Mouse (Mus musculus): ENCODE measurements around the gene Snrnp200. TPM values are rescaled to one million over a fixed set of nuclear protein-coding genes. Genes with fewer than 3 reads are reported as not detected.
A peak's percentile ranks its signal among the peaks of the same experiment; 100 is the strongest.

The Snrnp200 gene
- polyA plus RNA-seq, 1 experiment from 2014 or later = 47.8 TPM

GRCm38 (mm10) chr2:127237897-127238610 is 29.9 kb downstream of the Snrnp200 start:
- ATAC-seq (ENCODE audit: low read depth) = no peak

GRCm38 (mm10) chr2:127240065-127240464 is 31.9 kb downstream of the Snrnp200 start:
- 100% methylated on average over 2 of the region's 2 CpGs for WGBS
- no peak overlapping the region for H3K9ac ChIP-seq
- H3K36me3 ChIP-seq = peaks cover 93% of the 10 kb centered on the region
- H3K4me1 ChIP-seq (replicated peaks) = no peaks in the 10 kb centered on the region
- no peak overlapping the region for H3K27ac ChIP-seq (replicated peaks)
- H3K27me3 ChIP-seq = no peaks in the 10 kb centered on the region
- H3K4me2 ChIP-seq = no peak overlapping the region
- no peak for ATAC-seq (ENCODE audit: low read depth)
- H3K9me3 ChIP-seq = no peaks in the 10 kb centered on the region
- no peak overlapping the region for H3K4me3 ChIP-seq

More at GRCm38 (mm10) chr2:127237897-127238610, 29.9 kb downstream of the Snrnp200 start:
- no peak overlapping the region for H3K4me2 ChIP-seq
- H3K27me3 ChIP-seq = no peaks in the 10 kb centered on the region
- H3K36me3 ChIP-seq = peaks cover 96% of the 10 kb centered on the region
- no peak overlapping the region for H3K4me3 ChIP-seq
- WGBS = 94% methylated on average over 11 of the region's 11 CpGs
- H3K4me1 ChIP-seq (replicated peaks) = no peaks in the 10 kb centered on the region
- H3K27ac ChIP-seq (replicated peaks) = no peak overlapping the region
- H3K9me3 ChIP-seq = no peaks in the 10 kb centered on the region
- no peak overlapping the region for H3K9ac ChIP-seq

GRCm38 (mm10) chr2:127247592-127248333 is 39.6 kb downstream of the Snrnp200 start, which contains the start of the genes Ciao1 and Tmem127:
TSS of gene Ciao1 (minus strand) at chr2:127247816.
TSS of gene Tmem127 (plus strand) at chr2:127247908.
- H3K36me3 ChIP-seq = peaks cover 41% of the 10 kb centered on the region
- H3K4me2 ChIP-seq = peak within 1 kb of the TSS; percentile 96
- H3K27me3 ChIP-seq = no peaks in the 10 kb centered on the region
- no peaks in the 10 kb centered on the region for H3K9me3 ChIP-seq
- under 1% methylated on average over 53 of the region's 53 CpGs for WGBS
- H3K9ac ChIP-seq = peak within 1 kb of the TSS; percentile 86
- peak within 1 kb of the TSS; percentile 83 for H3K27ac ChIP-seq (replicated peaks)
- ATAC-seq (ENCODE audit: low read depth) = peak; percentile 98
- H3K4me1 ChIP-seq (replicated peaks) = peaks cover 44% of the 10 kb centered on the region
- peak within 1 kb of the TSS; percentile 69 for H3K4me3 ChIP-seq

- ATAC-seq (ENCODE audit: low read depth) = peak; percentile 71
- peaks cover 44% of the 10 kb centered on the region for H3K4me1 ChIP-seq (replicated peaks)
- H3K9me3 ChIP-seq = no peaks in the 10 kb centered on the region
- peak overlapping the region; percentile 86 for H3K9ac ChIP-seq
- 1% methylated on average over 39 of the region's 39 CpGs for WGBS
- H3K4me3 ChIP-seq = peak overlapping the region; percentile 69
- peaks cover 35% of the 10 kb centered on the region for H3K36me3 ChIP-seq
- peak overlapping the region; percentile 96 for H3K4me2 ChIP-seq
- H3K27ac ChIP-seq (replicated peaks) = peak overlapping the region; percentile 83
- H3K27me3 ChIP-seq = no peaks in the 10 kb centered on the region
Measured at GRCm38 (mm10) chr2:127248334-127249004, 40.3 kb downstream of the Snrnp200 start.

GRCm38 (mm10) chr2:127250291-127251008 is 42.3 kb downstream of the Snrnp200 start:
- Histone ChIP-seq H3K27me3 (no peaks in the 10 kb centered on the region), H3K4me1 (replicated peaks) (peaks cover 44% of the 10 kb centered on the region), H3K4me2 (no peak overlapping the region), H3K9ac (peak overlapping the region; percentile 31), H3K27ac (replicated peaks) (no peak overlapping the region), H3K36me3 (peaks cover 16% of the 10 kb centered on the region), H3K4me3 (no peak overlapping the region), H3K9me3 (no peaks in the 10 kb centered on the region)
- ATAC-seq (ENCODE audit: low read depth) = no peak
- 93% methylated on average over 9 of the region's 9 CpGs for WGBS

- H3K4me2 ChIP-seq = no peak overlapping the region
- no peak overlapping the region for H3K4me3 ChIP-seq
- H3K9me3 ChIP-seq = no peaks in the 10 kb centered on the region
- peaks cover 41% of the 10 kb centered on the region for H3K4me1 ChIP-seq (replicated peaks)
- H3K27ac ChIP-seq (replicated peaks) = no peak overlapping the region
- WGBS = 88% methylated on average over 3 of the region's 3 CpGs
- ATAC-seq (ENCODE audit: low read depth) = no peak
- H3K9ac ChIP-seq = no peak overlapping the region
- H3K36me3 ChIP-seq = peaks cover 15% of the 10 kb centered on the region
- H3K27me3 ChIP-seq = no peaks in the 10 kb centered on the region
Measured at GRCm38 (mm10) chr2:127251457-127251856, 43.3 kb downstream of the Snrnp200 start.

GRCm38 (mm10) chr2:127251880-127252527 is 43.8 kb downstream of the Snrnp200 start:
- H3K27ac ChIP-seq (replicated peaks) = no peak overlapping the region
- H3K36me3 ChIP-seq = peaks cover 20% of the 10 kb centered on the region
- no peaks in the 10 kb centered on the region for H3K27me3 ChIP-seq
- peaks cover 35% of the 10 kb centered on the region for H3K4me1 ChIP-seq (replicated peaks)
- no peak overlapping the region for H3K9ac ChIP-seq
- H3K4me2 ChIP-seq = no peak overlapping the region
- 71% methylated on average over 3 of the region's 3 CpGs for WGBS
- no peaks in the 10 kb centered on the region for H3K9me3 ChIP-seq
- H3K4me3 ChIP-seq = no peak overlapping the region
- no peak for ATAC-seq (ENCODE audit: low read depth)

GRCm38 (mm10) chr2:127252787-127253186 is 44.6 kb downstream of the Snrnp200 start:
- no peak for ATAC-seq (ENCODE audit: low read depth)
- H3K9ac ChIP-seq = no peak overlapping the region
- peaks cover 33% of the 10 kb centered on the region for H3K4me1 ChIP-seq (replicated peaks)
- no peaks in the 10 kb centered on the region for H3K9me3 ChIP-seq
- no peak overlapping the region for H3K27ac ChIP-seq (replicated peaks)
- peaks cover 28% of the 10 kb centered on the region for H3K36me3 ChIP-seq
- no peaks in the 10 kb centered on the region for H3K27me3 ChIP-seq
- no peak overlapping the region for H3K4me3 ChIP-seq
- WGBS = 82% methylated on average over 5 of the region's 5 CpGs
- no peak overlapping the region for H3K4me2 ChIP-seq

- WGBS = 87% methylated on average over 3 of the region's 3 CpGs
- ATAC-seq (ENCODE audit: low read depth) = no peak
Measured at GRCm38 (mm10) chr2:127254604-127255134, 46.5 kb downstream of the Snrnp200 start.

GRCm38 (mm10) chr2:127255294-127255693 is 47.1 kb downstream of the Snrnp200 start:
- no peaks in the 10 kb centered on the region for H3K9me3 ChIP-seq
- no peak overlapping the region for H3K9ac ChIP-seq
- ATAC-seq (ENCODE audit: low read depth) = no peak
- H3K4me1 ChIP-seq (replicated peaks) = peaks cover 14% of the 10 kb centered on the region
- H3K36me3 ChIP-seq = peaks cover 48% of the 10 kb centered on the region
- 94% methylated on average over 6 of the region's 6 CpGs for WGBS
- no peak overlapping the region for H3K4me2 ChIP-seq
- H3K4me3 ChIP-seq = no peak overlapping the region
- no peak overlapping the region for H3K27ac ChIP-seq (replicated peaks)
- H3K27me3 ChIP-seq = no peaks in the 10 kb centered on the region

More at GRCm38 (mm10) chr2:127254604-127255134, 46.5 kb downstream of the Snrnp200 start:
- H3K27me3 ChIP-seq = no peaks in the 10 kb centered on the region
- peaks cover 47% of the 10 kb centered on the region for H3K36me3 ChIP-seq
- no peak overlapping the region for H3K4me3 ChIP-seq
- H3K27ac ChIP-seq (replicated peaks) = no peak overlapping the region
- H3K4me2 ChIP-seq = no peak overlapping the region
- no peaks in the 10 kb centered on the region for H3K9me3 ChIP-seq
- no peak overlapping the region for H3K9ac ChIP-seq
- H3K4me1 ChIP-seq (replicated peaks) = peaks cover 20% of the 10 kb centered on the region

GRCm38 (mm10) chr2:127259340-127259739 is 51.2 kb downstream of the Snrnp200 start:
- WGBS = 93% methylated on average over 5 of the region's 5 CpGs

More at GRCm38 (mm10) chr2:127259340-127259739, 51.2 kb downstream of the Snrnp200 start:
- Histone ChIP-seq H3K27me3 (no peaks in the 10 kb centered on the region), H3K36me3 (peaks cover 47% of the 10 kb centered on the region), H3K4me2 (no peak overlapping the region), H3K4me1 (replicated peaks) (no peaks in the 10 kb centered on the region), H3K9ac (no peak overlapping the region), H3K27ac (replicated peaks) (no peak overlapping the region), H3K9me3 (no peaks in the 10 kb centered on the region), H3K4me3 (no peak overlapping the region)
- ATAC-seq (ENCODE audit: low read depth) = no peak
